In the genomic region with DNA sequence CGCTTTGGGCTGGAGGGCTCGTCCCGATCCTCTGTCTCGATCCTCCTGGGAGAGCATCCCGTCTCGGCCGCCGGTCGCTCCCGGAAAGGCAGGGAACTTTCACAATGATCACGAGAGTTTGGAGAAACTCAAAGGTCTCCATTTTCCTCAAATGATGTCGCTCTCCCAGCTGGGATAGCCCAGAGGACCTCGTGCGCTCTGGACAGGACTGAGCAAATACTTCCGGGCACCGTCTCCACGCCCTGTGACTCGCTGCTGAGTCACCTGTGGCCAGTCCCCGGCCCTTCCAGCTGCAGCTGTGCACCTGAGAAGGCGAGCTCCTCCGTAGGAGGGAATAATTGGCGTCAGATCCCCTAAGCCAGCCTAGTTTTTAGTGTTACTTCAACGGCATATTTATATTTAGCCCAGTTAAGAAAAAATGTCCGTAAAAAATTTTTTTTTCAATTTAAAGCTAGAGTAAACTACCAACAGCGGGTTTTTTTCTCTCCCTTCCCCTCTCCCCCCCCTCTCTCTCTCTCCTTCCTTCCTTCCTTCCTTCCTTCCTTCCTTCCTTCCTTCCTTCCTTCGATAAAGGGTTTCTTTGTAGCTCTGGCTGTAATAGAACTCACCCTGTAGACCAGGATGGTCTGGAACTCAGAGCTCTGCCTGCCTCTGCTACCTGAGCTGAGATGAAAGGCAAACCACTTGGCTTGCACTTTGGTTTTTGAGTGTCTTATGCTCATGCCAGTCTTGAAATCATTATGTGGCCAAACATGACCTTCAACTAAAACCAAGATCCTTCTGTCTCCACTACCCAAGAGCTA, we compare ENCODE assay signal across 8 mouse cellular contexts. TPM values are rescaled to one million over a fixed set of nuclear protein-coding genes. Genes with fewer than 3 reads are reported as not detected.
A peak's percentile ranks its signal among the peaks of the same experiment; 100 is the strongest.
DNase-seq lines count a peak whose midpoint lies in the region; ATAC-seq and TF ChIP-seq lines count a peak whose summit lies in the region.

No protein-coding gene starts in this region.

- no peaks in the 10 kb centered on the region; a peak in 1 of 4 replicates for H3K4me1 ChIP-seq in ES-E14 (ENCODE audit: control insufficient read depth in 2 of 2, insufficient read depth in 2 of 2, low read length in 2 of 2, poor library complexity in 1 of 2)
- no peaks in the 10 kb centered on the region; the same call in 1 of the 2 replicates for H3K4me1 ChIP-seq in bone marrow, adult 2 months (ENCODE audit: control insufficient read depth, insufficient read depth, low read length)
- H3K4me1 ChIP-seq in heart, embryonic 12.5 days (replicated peaks): peaks cover 39% of the 10 kb centered on the region

- no peak for TF ChIP-seq CTCF in bone marrow, adult 2 months (IDR thresholded peaks at IDR 0.05; ENCODE audit: control insufficient read depth, insufficient read depth, low read length)

- H3K27me3 ChIP-seq in heart, embryonic 12.5 days (replicated peaks): no peaks in the 10 kb centered on the region

- peak; percentile 81 for ATAC-seq in heart, embryonic 12.5 days (ENCODE audit: insufficient number of reproducible peaks, low FRiP score)
- peak; percentile 51 for ATAC-seq in megakaryocyte, adult 5-6 weeks (ENCODE audit: poor library complexity, severe bottlenecking)

- DNase-seq in ES-E14 (ENCODE audit: low read depth, low spot score): no peak
- DNase-seq in kidney, postnatal 14 days: peak; percentile 71
- peak; percentile 70 to 83 for DNase-seq in spleen, postnatal 4 days (ENCODE audit: low spot score in 2 of 2)
- no peak for DNase-seq in cerebellum, postnatal 36 days
- no peak for DNase-seq in layer of hippocampus, adult 9-11 months

- in situ Hi-C loops in ES-E14 (cut with MboI; ENCODE audit: low sequenced_read_pairs in 2 of 2, unreplicated experiment in 2 of 2): no loop called here

- WGBS in bone marrow, adult 2 months: under 1% methylated on average over 26 of the region's 26 CpGs
- WGBS in heart, embryonic 12.5 days: 10% methylated on average over 26 of the region's 26 CpGs

- H3K4me3 ChIP-seq in ES-E14 (ENCODE audit: insufficient read depth in 1 of 2, low read depth in 1 of 2, low read length in 2 of 2, poor library complexity in 1 of 2, severe bottlenecking in 1 of 2): peak overlapping the region; percentile 94
- H3K4me3 ChIP-seq in bone marrow, adult 2 months (replicated peaks; ENCODE audit: control insufficient read depth, low read depth, low read length): peak overlapping the region; percentile 88
- H3K4me3 ChIP-seq in heart, embryonic 12.5 days: peak overlapping the region; percentile 75

- H3K9me3 ChIP-seq in ES-E14 (ENCODE audit: control insufficient read depth, insufficient read depth, low read depth, low read length): no peaks in the 10 kb centered on the region
- H3K9me3 ChIP-seq in heart, embryonic 12.5 days (replicated peaks): no peaks in the 10 kb centered on the region; the same call in 1 of the 2 replicates

- peak; percentile 57 for TF ChIP-seq POLR2A in bone marrow, adult 2 months (IDR thresholded peaks at IDR 0.05; ENCODE audit: borderline replicate concordance, control insufficient read depth, low read depth, low read length)

- H3K9ac ChIP-seq in ES-E14 (ENCODE audit: insufficient read depth, low read depth, low read length, poor library complexity, severe bottlenecking): peak overlapping the region; percentile 95
- H3K9ac ChIP-seq in heart, embryonic 12.5 days: peak overlapping the region; percentile 78

- H3K27ac ChIP-seq in ES-E14 (ENCODE audit: insufficient read depth, low read depth, low read length, poor library complexity, severe bottlenecking): peak overlapping the region; percentile 93
- H3K27ac ChIP-seq in bone marrow, adult 2 months (ENCODE audit: control insufficient read depth, insufficient read depth, low read depth, low read length, poor library complexity): peak overlapping the region; percentile 98
- H3K27ac ChIP-seq in heart, embryonic 12.5 days (ENCODE audit: poor library complexity, severe bottlenecking): peak overlapping the region; percentile 94

- H3K4me2 ChIP-seq in heart, embryonic 12.5 days: peak overlapping the region; percentile 89

- H3K36me3 ChIP-seq in ES-E14 (ENCODE audit: control insufficient read depth, insufficient read depth, low read length, poor library complexity, severe bottlenecking): peaks cover 21% of the 10 kb centered on the region
- peaks cover 14% of the 10 kb centered on the region for H3K36me3 ChIP-seq in heart, embryonic 12.5 days

TF ChIP-seq in ES-E14, 5 proteins besides CTCF, POLR2A, EP300 and RAD21:
- no peak for TF ChIP-seq ZC3H11A (IDR thresholded peaks at IDR 0.05; ENCODE audit: borderline replicate concordance, low read depth, low read length)
- TF ChIP-seq ZNF384 (IDR thresholded peaks at IDR 0.05; ENCODE audit: low read depth, low read length): no peak
- TF ChIP-seq MAFK (IDR thresholded peaks at IDR 0.05; ENCODE audit: insufficient read depth, low read depth, low read length): no peak
- no peak for TF ChIP-seq HCFC1 (IDR thresholded peaks at IDR 0.05; ENCODE audit: borderline replicate concordance, insufficient read depth, low read length)
- no peak for TF ChIP-seq CHD2 (IDR thresholded peaks at IDR 0.05; ENCODE audit: low read depth, low read length)

RNA-seq across cellular contexts. Expression of gene Tuba1c, which starts 1.1 kb away (rescaled TPM):
- 335 and 424 TPM in 2 replicates for total RNA-seq in ES-E14 (2012; rRNA removed)
- 168 and 176 TPM in 2 replicates for polyA plus RNA-seq in bone marrow, adult 2 months (2011; ENCODE audit: insufficient read depth, insufficient read length, low replicate concordance, missing spikeins)
- polyA plus RNA-seq in heart, embryonic 12.5 days (2016; fragmentation: Nextera tagmentation; extraction: Ambion mirVana): 135 and 139 TPM in 2 replicates
- 232 and 270 TPM in 2 replicates for total RNA-seq in megakaryocyte, adult 5-6 weeks (2015)
- 124 and 128 TPM in 2 replicates for total RNA-seq in megakaryocyte, adult 5-6 weeks (2017)

RNA-seq across cellular contexts. Expression of gene Prph, which starts 24.2 kb away (rescaled TPM):
- 15.1 and 20.6 TPM in 2 replicates for total RNA-seq in ES-E14 (2012; rRNA removed)
- not detected in 2 replicates for polyA plus RNA-seq in bone marrow, adult 2 months (2011; ENCODE audit: insufficient read depth, insufficient read length, low replicate concordance, missing spikeins)
- polyA plus RNA-seq in heart, embryonic 12.5 days (2016; fragmentation: Nextera tagmentation; extraction: Ambion mirVana): 0.22 and 0.50 TPM in 2 replicates
- not detected in 2 replicates for total RNA-seq in megakaryocyte, adult 5-6 weeks (2015)
- total RNA-seq in megakaryocyte, adult 5-6 weeks (2017): not detected in 2 replicates

RNA-seq across cellular contexts. Expression of gene Troap, which starts 43.6 kb away (rescaled TPM):
- 27.8 and 32.1 TPM in 2 replicates for total RNA-seq in ES-E14 (2012; rRNA removed)
- 94.5 and 103 TPM in 2 replicates for polyA plus RNA-seq in bone marrow, adult 2 months (2011; ENCODE audit: insufficient read depth, insufficient read length, low replicate concordance, missing spikeins)
- polyA plus RNA-seq in heart, embryonic 12.5 days (2016; fragmentation: Nextera tagmentation; extraction: Ambion mirVana): 27.2 and 28.0 TPM in 2 replicates
- 27.1 and 37.2 TPM in 2 replicates for total RNA-seq in megakaryocyte, adult 5-6 weeks (2015)
- 27.9 and 28.3 TPM in 2 replicates for total RNA-seq in megakaryocyte, adult 5-6 weeks (2017)

RNA-seq across cellular contexts. Expression of gene C1ql4, which starts 56.8 kb away (rescaled TPM):
- 3.1 and 3.7 TPM in 2 replicates for total RNA-seq in ES-E14 (2012; rRNA removed)
- polyA plus RNA-seq in bone marrow, adult 2 months (2011; ENCODE audit: insufficient read depth, insufficient read length, low replicate concordance, missing spikeins): 0.66 and 2.4 TPM in 2 replicates
- polyA plus RNA-seq in heart, embryonic 12.5 days (2016; fragmentation: Nextera tagmentation; extraction: Ambion mirVana): 0.34 and 0.46 TPM in 2 replicates
- total RNA-seq in megakaryocyte, adult 5-6 weeks (2015): not detected in 2 replicates
- not detected in 2 replicates for total RNA-seq in megakaryocyte, adult 5-6 weeks (2017)

Comparison
In these comparisons a context has a peak if more than half of its experiments do, and no peak if none do; other contexts are left out.
1. DNase-seq: peak in kidney, postnatal 14 days (single experiment) and spleen, postnatal 4 days (2 of 2); none in ES-E14 (single experiment), cerebellum, postnatal 36 days (0 of 2) and layer of hippocampus, adult 9-11 months (single experiment).
2. RNA of gene Prph, which starts 24.2 kb away (total RNA-seq): 15.1 to 20.6 TPM in ES-E14; not detected in megakaryocyte, adult 5-6 weeks; every median in the first group is over 10 times any median in the second.
3. Peak in every context shown above with its lines, with median percentiles within 50 percentile points of each other: H3K27ac ChIP-seq and H3K4me3 ChIP-seq.